Mouse (Mus musculus) layer of hippocampus, postnatal 10 days (tissue): Measurements from ENCODE around the gene Sez6. TPM values are rescaled to one million over a fixed set of nuclear protein-coding genes. Genes with fewer than 3 reads are reported as not detected.

Experiments used
- DNase-seq, 2 experiments: peaks; one replicate each; pipeline ENCODE4 v3.0.0; 2021; ENCODE audit warnings: low spot score in 2 of 2
- total RNA-seq, 2 experiments: library from RNA; stranded (reverse); gene quantifications; 2 replicates each; pipeline ENCODE4 v1.2.3; 2021

Sez6 gene
- total RNA-seq, 2 experiments from 2014 or later, result 215 to 221 TPM

GRCm38 (mm10) chr11:77980281-77981204 is 49.9 kb downstream of the Sez6 start:
- peak; percentile 62 to 72 for DNase-seq

GRCm38 (mm10) chr11:77981609-77982440 is 51.2 kb downstream of the Sez6 start:
- DNase-seq, result peak; percentile 86 to 89

GRCm38 (mm10) chr11:77982441-77982905 is 51.9 kb downstream of the Sez6 start, which contains the start of gene Phf12:
Phf12 (plus strand) TSS chr11:77982754.
- peak; percentile 98 to 99 for DNase-seq

- DNase-seq, result peak; percentile 65 to 70
These were observed 52.8 kb downstream of the Sez6 start for GRCm38 (mm10) chr11:77983191-77983936.

GRCm38 (mm10) chr11:77983937-77984835 is 53.6 kb downstream of the Sez6 start:
- DNase-seq, result peak; percentile 67 to 74

- peak; percentile 51 to 61 for DNase-seq
These were observed 54.2 kb downstream of the Sez6 start for GRCm38 (mm10) chr11:77984836-77985231.

- DNase-seq, result no peak
These were observed 55.0 kb downstream of the Sez6 start for GRCm38 (mm10) chr11:77985541-77986065.

GRCm38 (mm10) chr11:77989071-77989690 is 58.6 kb downstream of the Sez6 start:
- no peak for DNase-seq

- DNase-seq, result no peak
These were observed 65.0 kb downstream of the Sez6 start for GRCm38 (mm10) chr11:77995556-77995955.

GRCm38 (mm10) chr11:78006446-78006845 is 75.8 kb downstream of the Sez6 start:
- DNase-seq, result no peak

GRCm38 (mm10) chr11:78019676-78020075 is 89.1 kb downstream of the Sez6 start:
- peak; percentile 79 to 86 for DNase-seq

GRCm38 (mm10) chr11:78023607-78024006 is 93.0 kb downstream of the Sez6 start:
- peak; percentile 57 to 61 for DNase-seq

Other genes with a start within 250 kb of the Sez6 start
- gene Nufip2, start 244.6 kb upstream of the Sez6 start, total RNA-seq, result 10 to 100 TPM; 76.1 to 85.3 TPM
- gene Cryba1, start 205.5 kb upstream of the Sez6 start, total RNA-seq, result under 1 TPM; 0.45 to 0.87 TPM
- gene Myo18a, start 167.6 kb upstream of the Sez6 start, total RNA-seq, result 100 to 1,000 TPM; 150 to 167 TPM
- gene Gm10277, start 143.1 kb upstream of the Sez6 start, total RNA-seq, result not detected
- 1 to 10 TPM; 1.5 to 1.9 TPM for gene Pipox, start 36.7 kb upstream of the Sez6 start, total RNA-seq
- 10 to 100 TPM; 47.1 to 49.2 TPM for gene Phf12, start 52.0 kb downstream of the Sez6 start, total RNA-seq
- 10 to 100 TPM; 16.6 to 22.4 TPM for gene Dhrs13, start 101.5 kb downstream of the Sez6 start, total RNA-seq
- 100 to 1,000 TPM; 143 to 145 TPM for gene Flot2, start 107.1 kb downstream of the Sez6 start, total RNA-seq
- gene Eral1, start 149.6 kb downstream of the Sez6 start, total RNA-seq, result 10 to 100 TPM; 19.0 to 20.1 TPM
- gene Fam222b, start 163.9 kb downstream of the Sez6 start, total RNA-seq, result 10 to 100 TPM; 24.3 to 27.0 TPM
- gene Traf4, start 234.8 kb downstream of the Sez6 start, total RNA-seq, result 10 to 100 TPM; 47.8 to 48.9 TPM
- 1 to 10 TPM; 6.2 to 6.4 TPM for gene Nek8, start 245.9 kb downstream of the Sez6 start, total RNA-seq
- gene Tlcd1, start 245.9 kb downstream of the Sez6 start, total RNA-seq, result 10 to 100 TPM; 37.0 to 38.8 TPM